Mouse (Mus musculus) retina, adult 2 months (tissue): ENCODE measurements at regions not wholly inside any gene's neighbourhood (a gene's known extent, or its start where the extent isn't known, plus 50 kb on each side); places are given as distances from the start of the nearest gene placed in this dataset.
A peak's percentile ranks its signal among the peaks of the same experiment; 100 is the strongest.
"Not testable (repeated sequence)": the region's sequence is repeated elsewhere in the genome, so short reads cannot be mapped to it uniquely, and the experiment has no call there.

Experiments
- DNase-seq: peaks from one replicate; pipeline ENCODE4 v3.0.0-alpha.2; 2012; ENCODE audit warnings: low read depth, low spot score

- DNase-seq = no peak
Measured at GRCm38 (mm10) chr10:126380381-126380780, 414.4 kb downstream of the Lrig3 start.

GRCm38 (mm10) chr10:126379239-126379638, 413.3 kb downstream of the Lrig3 start:
- DNase-seq = no peak

GRCm38 (mm10) chr10:126373906-126374305, 407.9 kb downstream of the Lrig3 start:
- no peak for DNase-seq

- no peak for DNase-seq
Measured at GRCm38 (mm10) chr10:126371881-126372280, 405.9 kb downstream of the Lrig3 start.

GRCm38 (mm10) chr10:126349076-126349475, 383.1 kb downstream of the Lrig3 start:
- DNase-seq = no peak

- DNase-seq = no peak
Measured at GRCm38 (mm10) chr10:126337426-126337825, 371.5 kb downstream of the Lrig3 start.

- DNase-seq = no peak
Measured at GRCm38 (mm10) chr10:126333786-126334185, 367.8 kb downstream of the Lrig3 start.

- peak; percentile 44 for DNase-seq
Measured at GRCm38 (mm10) chr10:126330305-126330969, 364.5 kb downstream of the Lrig3 start.

GRCm38 (mm10) chr10:126320831-126321230, 354.9 kb downstream of the Lrig3 start:
- DNase-seq = no peak

- no peak for DNase-seq
Measured at GRCm38 (mm10) chr10:126319795-126320194, 353.8 kb downstream of the Lrig3 start.

- no peak for DNase-seq
Measured at GRCm38 (mm10) chr10:126299962-126300361, 334.0 kb downstream of the Lrig3 start.

- no peak for DNase-seq
Measured at GRCm38 (mm10) chr10:126298211-126298610, 332.2 kb downstream of the Lrig3 start.

- no peak for DNase-seq
Measured at GRCm38 (mm10) chr10:126295853-126296252, 329.9 kb downstream of the Lrig3 start.

GRCm38 (mm10) chr10:126291765-126292164, 325.8 kb downstream of the Lrig3 start:
- DNase-seq = no peak

- DNase-seq = not testable (repeated sequence)
Measured at GRCm38 (mm10) chr10:126285096-126285495, 319.1 kb downstream of the Lrig3 start.

- DNase-seq = no peak
Measured at GRCm38 (mm10) chr10:126270376-126270775, 304.4 kb downstream of the Lrig3 start.

- no peak for DNase-seq
Measured at GRCm38 (mm10) chr10:126267321-126267998, 301.5 kb downstream of the Lrig3 start.

- no peak for DNase-seq
Measured at GRCm38 (mm10) chr10:126257171-126257570, 291.2 kb downstream of the Lrig3 start.

GRCm38 (mm10) chr10:126254198-126254597, 288.2 kb downstream of the Lrig3 start:
- DNase-seq = no peak

GRCm38 (mm10) chr10:126249176-126249575, 283.2 kb downstream of the Lrig3 start:
- DNase-seq = no peak

GRCm38 (mm10) chr10:126243051-126243450, 277.1 kb downstream of the Lrig3 start:
- DNase-seq = no peak

- DNase-seq = no peak
Measured at GRCm38 (mm10) chr10:126239536-126239935, 273.6 kb downstream of the Lrig3 start.
